Mouse (Mus musculus) heart, postnatal 0 days (tissue): ENCODE data around the gene Klrb1c. TPM values are rescaled to one million over a fixed set of nuclear protein-coding genes. Genes with fewer than 3 reads are reported as not detected.
"Not testable (repeated sequence)": the region's sequence is repeated elsewhere in the genome, so short reads cannot be mapped to it uniquely, and the experiment has no call there.

ENCODE experiments used
- ATAC-seq: fragments of 200-750 bp; cut with Nextera tagmentation; 2 replicates; pipeline ENCODE4 v1.8.0; 2017; ENCODE audit warnings: low read depth, moderate number of reproducible peaks, moderate library complexity; ENCODE audit not compliant: insufficient read depth
- DNase-seq: peaks from one replicate; pipeline ENCODE4 v3.0.0-alpha.2; 2016; ENCODE audit warnings: low spot score
- H3K27ac ChIP-seq: fragments of 300-500 bp; sonication (generic); 2 replicates; pipeline ENCODE4 v1.5.1; 2014; ENCODE audit warnings: low read depth, mild to moderate bottlenecking
- H3K27me3 ChIP-seq: fragments of 300-500 bp; sonication (generic); 2 replicates; pipeline ENCODE4 v1.6.1; 2014; ENCODE audit warnings: low read length, mixed read lengths; ENCODE audit not compliant: control insufficient read depth, insufficient read depth
- H3K36me3 ChIP-seq: fragments of 300-500 bp; sonication (generic); replicated peaks from 2 replicates; pipeline ENCODE4 v1.6.1; 2014; ENCODE audit warnings: low read length, mixed read lengths; ENCODE audit not compliant: control insufficient read depth, insufficient read depth
- H3K4me1 ChIP-seq: fragments of 300-500 bp; sonication (generic); 2 replicates; pipeline ENCODE4 v1.6.1; 2014; ENCODE audit warnings: antibody characterized with exemption; ENCODE audit not compliant: control insufficient read depth, insufficient read depth
- H3K4me2 ChIP-seq: fragments of 300-500 bp; sonication (generic); 2 replicates; pipeline ENCODE4 v1.6.1; 2014; ENCODE audit warnings: low read depth, mild to moderate bottlenecking, low read length, moderate library complexity
- H3K4me3 ChIP-seq: fragments of 300-500 bp; sonication (generic); 2 replicates; pipeline ENCODE4 v1.5.1; 2014; ENCODE audit warnings: low read depth, low read length
- H3K9ac ChIP-seq: fragments of 300-500 bp; sonication (generic); replicated peaks from 2 replicates; pipeline ENCODE4 v1.6.1; 2014; ENCODE audit warnings: low read depth, low read length, mixed read lengths
- H3K9me3 ChIP-seq: fragments of 300-500 bp; sonication (generic); replicated peaks from 2 replicates; pipeline ENCODE4 v1.6.1; 2016; ENCODE audit warnings: low read length; ENCODE audit not compliant: control insufficient read depth
- CTCF ChIP-seq: IDR thresholded peaks from 2 replicates; pipeline ENCODE4 v1.5.1; 2016; ENCODE audit warnings: antibody characterized with exemption, control low read depth, low read depth
- EP300 ChIP-seq: IDR thresholded peaks from 2 replicates; pipeline ENCODE4 v1.6.1; 2016; ENCODE audit warnings: antibody characterized with exemption, low read depth
- WGBS: fragments of 180-500 bp; shearing (Covaris S2); extraction: QIAGEN DNeasy Blood & Tissue Kit; methylation state at CpG from one replicate; pipeline ENCODE4 v1.1.7; 2014; 5-methylcytosine and 5-hydroxymethylcytosine counted together
- polyA plus RNA-seq: library from polyadenylated mRNA; unstranded; fragments of >200 nt; fragmentation: Nextera tagmentation; extraction: Ambion mirVana; gene quantifications from 2 replicates; pipeline ENCODE4 v1.2.1, GENCODE M21; 2015
- total RNA-seq: library from RNA; depleted of rRNA; stranded (reverse); fragments of >200 nt; gene quantifications from 2 replicates; pipeline ENCODE4 v1.2.3, GENCODE M21; 2014; ENCODE audit warnings: low replicate concordance

Gene Klrb1c
- total and polyA plus RNA-seq, 2 experiments from 2014 or later = not detected

DNA sequence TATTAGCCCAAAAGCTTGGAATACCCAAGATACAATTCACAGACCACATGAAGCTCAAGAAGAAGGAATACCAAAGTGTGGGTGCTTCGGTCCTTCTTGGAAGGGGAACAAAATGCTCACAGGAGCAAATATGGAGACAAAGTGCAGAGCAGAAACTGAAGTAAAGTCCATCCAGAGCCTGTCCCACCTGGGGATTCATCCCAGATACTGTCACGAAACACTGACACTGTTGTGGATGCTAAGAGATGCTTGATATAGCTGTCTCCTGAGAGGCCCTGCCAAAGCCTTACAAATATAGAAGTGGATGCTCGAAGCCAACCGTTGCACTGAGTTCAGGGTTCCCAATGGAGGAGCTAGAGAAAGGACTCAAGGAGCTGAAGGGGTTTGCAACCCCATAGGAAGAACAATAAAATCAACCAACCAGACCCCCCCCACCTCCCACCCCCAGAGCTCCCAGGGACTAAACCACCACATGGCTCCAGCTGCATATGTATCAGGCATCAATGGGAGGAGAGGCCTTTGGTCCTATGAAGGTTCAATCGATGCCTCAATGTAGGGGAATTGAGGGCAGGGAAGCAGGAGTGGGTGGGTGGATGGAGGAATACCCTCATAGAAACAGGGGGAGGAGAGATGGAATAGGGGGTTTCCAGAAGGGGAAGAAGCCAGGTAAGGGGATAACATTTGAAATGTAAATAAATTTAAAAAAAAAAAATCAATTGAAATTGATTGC is 29.6 kb downstream of the Klrb1c start:
- TF ChIP-seq CTCF (no peak), EP300 (no peak)
- H3K9ac ChIP-seq = no peak overlapping the region
- ATAC-seq (no peak), DNase-seq (no peak)
- H3K27ac ChIP-seq = no peak overlapping the region
- H3K36me3 ChIP-seq = no peaks in the 10 kb centered on the region
- 77% methylated on average over 5 of the region's 5 CpGs for WGBS
- H3K9me3 ChIP-seq = no peaks in the 10 kb centered on the region
- no peaks in the 10 kb centered on the region for H3K4me1 ChIP-seq
- no peak overlapping the region for H3K4me2 ChIP-seq
- no peaks in the 10 kb centered on the region for H3K27me3 ChIP-seq
- H3K4me3 ChIP-seq = peak overlapping the region; percentile 67; the same call in 1 of the 2 replicates

DNA sequence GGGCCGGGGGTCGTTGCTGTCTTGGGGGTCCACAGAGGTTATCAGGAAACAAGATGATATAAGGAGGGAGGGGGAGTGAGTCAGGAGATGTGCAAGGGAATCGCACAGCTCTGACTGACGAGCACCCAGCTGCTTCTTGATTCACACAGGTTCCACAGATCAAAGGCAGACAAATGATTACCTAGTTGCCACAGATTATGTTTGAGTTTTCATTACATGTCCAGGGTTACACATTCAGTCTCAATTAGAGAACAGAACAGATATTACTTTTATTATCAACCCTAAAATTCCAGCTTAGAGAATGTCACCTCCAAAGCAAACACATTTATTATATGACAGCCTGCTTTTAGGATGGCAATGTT is 33.6 kb downstream of the Klrb1c start:
- H3K4me1 ChIP-seq, H3K9me3 ChIP-seq, ATAC-seq, H3K27ac ChIP-seq, H3K4me3 ChIP-seq, H3K9ac ChIP-seq, DNase-seq, H3K4me2 ChIP-seq, H3K36me3 ChIP-seq, H3K27me3 ChIP-seq: not testable (repeated sequence)
- 35% methylated on average over 4 of the region's 4 CpGs for WGBS

DNA sequence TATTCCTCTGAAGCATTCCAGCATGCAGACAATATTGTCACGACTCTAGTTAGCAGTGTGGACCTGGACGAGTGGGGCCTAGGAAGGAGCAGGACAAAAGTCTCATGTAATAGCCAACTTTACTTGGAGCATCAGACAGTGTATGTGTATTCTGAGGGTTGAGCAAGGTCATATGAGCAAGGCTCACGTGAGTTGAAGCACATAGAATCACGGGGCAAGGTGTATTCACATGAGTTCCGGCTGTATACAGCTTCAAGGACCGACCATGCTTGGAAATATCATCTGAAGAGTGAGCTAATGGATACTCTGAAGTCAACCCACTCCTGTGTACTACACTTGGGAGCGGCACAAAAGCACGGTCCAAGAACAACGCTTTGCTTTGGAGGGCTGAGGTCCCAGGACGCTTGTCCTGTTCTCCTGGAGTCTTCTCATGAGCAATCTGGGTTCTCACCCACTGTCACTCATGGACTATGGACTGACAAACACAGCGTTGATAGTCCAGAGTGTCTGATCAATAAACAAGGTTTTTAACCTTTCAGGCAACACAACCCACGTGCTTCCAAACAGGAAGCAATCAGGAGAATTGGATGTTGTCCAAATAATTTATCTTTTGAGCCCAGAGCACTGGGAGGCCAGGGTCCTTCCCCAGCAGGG is 34.1 kb downstream of the Klrb1c start:
- 70% methylated on average over 12 of the region's 12 CpGs for WGBS
- H3K27me3 ChIP-seq, H3K9ac ChIP-seq, DNase-seq, H3K4me3 ChIP-seq, H3K4me1 ChIP-seq, H3K9me3 ChIP-seq, H3K36me3 ChIP-seq: not testable (repeated sequence)
- Histone ChIP-seq H3K4me2 (peak overlapping the region; percentile 28; the same call in 1 of the 2 replicates), H3K27ac (peak overlapping the region; percentile 63; the same call in 1 of the 2 replicates)
- ATAC-seq = 0 out of 2 replicates have a peak, but pooled peaks have one; percentile 6

GRCm38 (mm10) chr6:128754265-128754664 is 34.8 kb downstream of the Klrb1c start:
- WGBS = 26% methylated on average over 9 of the region's 10 CpGs
- not testable (repeated sequence) for H3K9ac ChIP-seq, H3K4me1 ChIP-seq, H3K27me3 ChIP-seq, H3K36me3 ChIP-seq, DNase-seq, H3K9me3 ChIP-seq, H3K4me3 ChIP-seq
- Histone ChIP-seq H3K27ac (peak overlapping the region; percentile 63), H3K4me2 (peak overlapping the region; percentile 28; the same call in 1 of the 2 replicates)
- peak; percentile 62 for ATAC-seq

- H3K9ac ChIP-seq, H3K4me1 ChIP-seq, H3K27me3 ChIP-seq, H3K4me3 ChIP-seq, H3K36me3 ChIP-seq, H3K9me3 ChIP-seq: not testable (repeated sequence)
- H3K27ac ChIP-seq = peak overlapping the region; percentile 63; the same call in 1 of the 2 replicates
- peak; percentile 63 for TF ChIP-seq CTCF
- 36% methylated on average over 7 of the region's 8 CpGs for WGBS
- ATAC-seq (peak; percentile 93), DNase-seq (peak; percentile 59)
- peak overlapping the region; percentile 28; the same call in 1 of the 2 replicates for H3K4me2 ChIP-seq
Measured at GRCm38 (mm10) chr6:128753610-128754224, 35.3 kb downstream of the Klrb1c start.

DNA sequence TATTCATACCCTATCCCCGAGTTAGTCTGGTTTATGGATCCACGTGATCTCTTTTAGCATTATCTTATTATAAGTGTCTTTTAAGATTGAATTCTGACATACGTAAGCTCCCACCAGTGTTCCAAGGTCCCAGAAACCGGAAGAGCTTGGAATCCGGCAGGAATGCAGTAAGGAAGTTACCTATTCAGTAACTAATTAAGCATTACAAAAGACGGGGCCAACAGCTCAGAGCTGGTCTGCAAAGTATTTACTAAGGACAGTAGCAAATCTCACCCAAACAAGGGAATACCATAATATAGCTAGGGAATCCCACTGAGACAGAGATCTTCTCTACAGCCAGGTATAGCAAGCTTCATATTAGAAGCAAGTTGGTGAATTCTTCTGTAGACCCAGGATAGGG is 42.0 kb downstream of the Klrb1c start:
- not testable (repeated sequence) for H3K9ac ChIP-seq, H3K4me3 ChIP-seq, H3K27ac ChIP-seq, ATAC-seq, H3K4me1 ChIP-seq, H3K36me3 ChIP-seq, DNase-seq, H3K27me3 ChIP-seq, H3K4me2 ChIP-seq, H3K9me3 ChIP-seq
- WGBS = 73% methylated on average over 6 of the region's 6 CpGs
